Mouse (Mus musculus): ENCODE data around the gene Nccrp1.

The Nccrp1 gene

GRCm38 (mm10) chr7:28547154-28547553, at the start of gene Nccrp1:
Gene Nccrp1 (minus strand): TSS chr7:28547254.
- no peak for DNase-seq (ENCODE audit: low read depth, low spot score)

DNA sequence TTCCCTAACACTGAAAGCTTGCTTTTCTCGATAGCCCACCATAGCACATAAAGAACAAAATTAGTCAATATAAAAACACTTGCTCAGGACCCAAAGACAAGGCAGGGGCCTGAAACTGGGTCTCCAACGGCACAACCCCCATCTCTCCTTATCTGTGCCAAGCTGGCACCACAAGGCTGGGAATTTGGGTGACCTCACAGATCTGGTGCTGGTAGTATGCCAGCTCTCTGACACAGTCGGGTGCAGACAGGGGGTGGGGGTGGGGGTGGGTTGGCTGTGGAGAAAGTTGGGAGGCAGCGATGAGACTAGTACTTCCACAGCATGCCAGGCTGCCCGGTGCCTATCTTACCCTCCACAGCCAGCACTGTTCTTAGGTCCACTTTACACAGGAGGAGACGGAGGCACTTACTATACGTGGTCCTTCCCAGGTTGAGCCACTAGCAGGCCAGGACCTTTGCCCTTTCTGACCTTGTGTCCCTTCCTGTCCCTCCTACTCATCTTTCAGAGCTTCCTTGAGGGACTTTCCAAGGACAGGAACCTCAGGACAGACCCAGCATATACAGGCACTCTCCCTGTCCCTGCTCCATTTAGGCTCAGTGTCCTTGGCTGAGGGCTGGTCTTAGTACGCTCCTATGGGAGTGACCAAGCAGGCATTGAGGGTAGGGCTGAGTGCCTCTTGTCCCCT, 48.8 kb upstream of the Nccrp1 start:
- no peak for DNase-seq (ENCODE audit: low read depth, low spot score)

DNA sequence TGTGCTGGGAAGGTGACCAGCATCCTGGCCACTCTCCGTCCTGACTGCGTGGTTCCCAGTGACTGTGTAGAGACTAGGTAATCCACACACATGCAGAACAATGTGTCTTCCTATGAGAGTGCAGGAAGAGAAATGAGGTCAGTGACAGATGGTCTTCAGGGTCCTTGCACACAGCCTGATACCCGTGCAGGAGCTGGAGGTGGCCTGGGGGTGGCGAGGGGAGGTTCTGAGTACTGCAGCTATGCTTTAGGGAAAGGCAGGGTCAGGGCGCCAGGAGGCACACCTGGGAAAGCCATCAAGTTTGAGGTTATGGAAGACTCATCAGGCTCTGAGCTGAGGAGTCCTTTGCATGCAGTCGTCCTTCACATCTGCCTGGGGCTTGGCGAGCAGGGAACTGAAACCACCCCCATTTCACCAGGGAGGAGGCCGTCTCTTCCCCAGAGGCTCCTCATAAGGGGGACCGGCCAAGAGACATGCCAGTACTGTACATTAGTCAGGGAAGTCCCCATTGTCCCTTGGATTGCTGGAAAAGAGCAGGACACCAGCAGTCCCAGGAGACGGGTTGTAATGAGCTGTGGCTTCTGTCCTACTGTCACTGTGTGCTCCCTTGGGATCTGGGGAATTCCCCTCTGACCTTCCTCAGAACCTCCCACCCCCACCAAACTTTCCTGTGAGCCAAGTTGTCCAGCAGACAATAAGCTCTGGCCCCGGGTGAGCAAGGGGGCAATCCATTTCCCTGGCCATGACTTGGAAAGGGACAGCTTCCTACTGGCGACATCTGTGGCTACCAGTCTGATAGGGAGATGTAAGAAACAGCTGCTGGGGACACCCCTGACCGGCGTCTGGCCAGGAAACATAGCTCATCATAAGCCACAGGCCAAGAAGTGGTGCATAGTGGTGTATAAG, 46.4 kb upstream of the Nccrp1 start:
- peak; percentile 45 for DNase-seq (ENCODE audit: low read depth, low spot score)

- DNase-seq (ENCODE audit: low read depth, low spot score) = no peak
Measured at GRCm38 (mm10) chr7:28591862-28592261, 44.8 kb upstream of the Nccrp1 start.

DNA sequence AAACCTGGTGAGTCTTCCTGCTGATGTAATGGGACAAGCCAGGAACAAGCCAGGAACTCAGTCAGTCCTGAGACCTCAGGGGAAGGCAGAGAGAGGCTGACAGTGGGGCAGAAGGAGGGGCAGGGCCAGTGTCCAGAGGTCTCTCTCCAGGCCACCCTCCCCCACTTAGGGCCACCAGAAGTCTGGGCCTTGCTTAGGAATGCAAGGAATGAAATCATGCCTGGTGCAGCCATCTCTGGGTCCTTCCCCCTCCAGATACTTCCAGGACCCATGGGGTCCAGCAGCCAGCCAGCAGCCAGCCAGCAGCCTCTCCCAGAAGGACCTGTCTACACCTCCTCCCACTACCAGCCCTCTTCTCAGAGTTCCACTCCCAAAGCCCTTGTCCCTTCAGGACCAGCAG, 40.6 kb upstream of the Nccrp1 start:
- no peak for DNase-seq (ENCODE audit: low read depth, low spot score)

DNA sequence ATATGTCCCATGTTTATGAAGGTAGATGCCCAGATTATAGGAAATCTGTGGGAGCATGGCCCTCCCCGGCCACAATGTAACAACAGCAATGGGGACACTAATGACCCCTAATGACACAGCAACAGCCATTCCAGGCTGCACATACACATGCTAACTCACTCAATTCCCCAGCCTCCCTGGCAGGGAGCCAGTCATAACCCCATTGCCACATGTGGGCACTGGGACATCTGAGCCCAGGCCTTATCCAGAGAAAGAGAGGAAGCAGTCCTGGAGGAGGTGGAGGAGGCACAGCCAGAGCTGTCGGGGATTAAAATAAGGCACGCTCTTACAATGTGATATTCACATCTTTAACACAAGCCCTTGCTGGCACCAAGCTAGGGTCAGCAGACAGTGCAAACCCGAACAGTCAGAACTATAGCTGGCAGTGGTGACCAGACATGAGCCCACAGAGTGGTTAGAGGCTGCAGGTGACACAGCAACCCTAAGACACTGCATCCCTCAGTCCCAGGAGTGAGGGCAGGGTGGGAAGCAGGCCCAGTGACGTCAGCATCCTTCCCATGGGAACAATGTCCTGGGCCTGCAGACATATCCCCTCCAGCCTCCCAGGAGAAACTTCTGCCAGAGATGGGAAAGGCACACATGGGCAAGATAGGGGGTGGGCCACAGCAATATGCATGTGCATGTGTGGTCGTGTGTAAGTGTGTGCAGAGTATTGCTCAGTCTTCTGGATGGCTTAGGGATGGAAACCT, 39.8 kb upstream of the Nccrp1 start:
- no peak for DNase-seq (ENCODE audit: low read depth, low spot score)

GRCm38 (mm10) chr7:28585001-28585400, 37.9 kb upstream of the Nccrp1 start:
- no peak for DNase-seq (ENCODE audit: low read depth, low spot score)

DNA sequence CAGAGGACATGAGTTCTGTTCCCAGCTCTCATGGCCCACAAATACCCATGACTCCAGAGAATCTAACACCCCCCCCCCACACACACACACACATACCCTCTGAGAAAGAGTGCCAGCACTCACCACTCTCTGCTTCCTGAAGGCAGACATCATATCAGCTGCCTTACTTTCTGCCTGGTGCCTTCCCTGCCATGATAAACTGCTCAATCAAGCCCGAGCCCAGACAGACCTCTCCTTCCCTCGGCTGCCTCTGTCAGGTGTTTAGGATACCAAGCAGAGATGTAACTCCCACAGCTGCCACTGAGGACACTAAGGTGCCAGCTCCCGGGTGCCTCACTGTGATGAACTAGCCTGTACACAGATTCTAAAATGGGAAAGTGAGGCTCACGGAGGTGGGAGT, 37.4 kb upstream of the Nccrp1 start:
- no peak for DNase-seq (ENCODE audit: low read depth, low spot score)

GRCm38 (mm10) chr7:28583570-28584344, 36.7 kb upstream of the Nccrp1 start:
- DNase-seq (ENCODE audit: low read depth, low spot score) = no peak

DNA sequence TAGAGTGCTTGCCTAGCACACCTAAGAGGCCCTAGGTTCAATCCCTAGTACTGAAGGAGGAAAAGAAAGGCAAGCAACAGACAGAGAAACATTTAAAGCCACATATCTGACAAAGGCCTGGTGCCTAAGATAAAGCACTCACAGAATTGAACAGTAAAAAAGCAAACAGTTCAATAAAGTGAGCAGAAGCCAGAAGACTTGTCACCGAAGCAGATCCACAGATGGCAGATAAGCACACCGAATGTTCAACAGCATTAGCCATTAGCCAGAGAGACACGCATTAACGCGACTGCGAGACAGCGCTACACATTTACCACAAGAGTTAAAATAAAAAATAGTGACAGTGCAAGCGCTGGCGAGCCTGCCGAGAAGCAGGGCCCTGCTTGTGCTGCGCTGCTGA, 35.8 kb upstream of the Nccrp1 start:
- no peak for DNase-seq (ENCODE audit: low read depth, low spot score)

DNA sequence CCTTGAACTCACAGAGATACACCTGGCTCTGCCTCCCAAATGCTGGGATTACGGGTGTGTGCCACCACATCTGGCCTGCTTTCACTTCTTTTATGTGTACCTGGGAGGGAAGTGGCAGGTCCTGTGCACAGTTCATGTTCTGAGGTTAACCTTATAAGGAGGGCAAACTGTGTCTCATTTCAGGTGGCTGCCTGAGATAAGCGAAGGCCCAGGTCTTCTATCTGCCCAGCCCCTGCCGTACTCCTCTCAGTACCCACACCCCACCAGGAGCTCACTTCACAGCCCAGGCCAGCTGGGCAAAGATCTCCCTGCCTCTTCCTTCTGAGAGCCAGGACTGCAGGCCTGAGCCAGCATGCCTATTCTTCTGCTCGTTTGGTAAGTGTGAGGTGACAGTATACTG, 34.7 kb upstream of the Nccrp1 start:
- no peak for DNase-seq (ENCODE audit: low read depth, low spot score)

- no peak for DNase-seq (ENCODE audit: low read depth, low spot score)
Measured at GRCm38 (mm10) chr7:28579826-28580225, 32.8 kb upstream of the Nccrp1 start.

DNA sequence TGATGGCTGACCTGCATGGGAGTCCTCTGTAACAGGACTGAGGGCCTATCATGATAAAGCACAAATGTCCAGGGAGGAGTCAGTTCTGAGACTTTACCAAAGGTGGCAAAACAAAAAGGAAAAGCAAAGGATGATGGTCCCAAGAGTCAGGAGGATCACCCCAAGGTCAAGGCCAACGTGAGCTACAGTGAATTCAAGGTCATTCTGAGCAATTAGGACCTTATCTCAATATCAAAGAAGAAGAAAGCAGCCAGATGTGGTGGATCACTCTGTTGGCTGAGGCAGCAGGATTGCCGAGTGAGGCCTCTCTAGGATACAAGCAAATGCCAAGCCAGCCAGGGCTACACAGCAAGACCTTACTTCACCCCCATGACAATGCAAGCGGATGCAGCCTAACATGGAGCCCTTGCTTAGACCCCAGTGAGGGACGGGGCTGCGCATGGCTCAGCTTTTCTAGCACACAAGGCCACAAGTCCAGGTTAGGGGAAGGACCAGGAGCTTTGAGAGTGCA, 31.5 kb upstream of the Nccrp1 start:
- no peak for DNase-seq (ENCODE audit: low read depth, low spot score)

DNA sequence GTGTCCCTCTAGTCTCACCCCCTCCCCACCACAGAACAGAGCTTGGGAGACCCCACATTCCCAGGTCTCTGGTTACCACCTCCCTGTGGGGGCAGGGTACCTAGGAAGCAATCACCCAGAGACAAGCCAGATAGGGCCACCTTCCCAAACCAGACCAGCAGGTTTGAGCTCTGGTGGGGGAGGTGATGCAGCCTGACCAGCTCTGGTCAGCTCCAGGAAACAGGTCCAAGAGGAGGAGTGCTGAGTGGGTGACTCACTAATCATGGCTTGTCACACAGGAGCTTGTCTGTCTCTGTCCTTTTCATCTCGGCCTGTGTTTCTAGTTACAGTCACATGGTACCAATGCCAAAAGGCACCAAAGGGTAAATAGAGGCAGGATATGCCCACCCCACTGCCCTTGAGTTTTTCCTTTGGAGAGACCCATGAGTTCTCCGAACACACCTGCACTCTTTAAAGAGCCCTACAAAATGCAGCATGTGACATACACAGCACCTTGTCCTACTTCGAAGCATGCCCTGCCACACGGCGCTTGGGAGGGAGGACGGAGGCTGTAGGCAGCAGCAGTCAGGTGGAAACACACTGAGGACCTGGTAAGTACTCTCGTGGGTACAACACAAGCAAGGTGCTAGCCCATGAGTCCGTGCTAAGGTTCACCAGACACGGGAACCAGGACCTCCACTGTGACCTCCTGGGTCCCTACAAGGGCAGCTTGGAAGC, 30.9 kb upstream of the Nccrp1 start:
- no peak for DNase-seq (ENCODE audit: low read depth, low spot score)

DNA sequence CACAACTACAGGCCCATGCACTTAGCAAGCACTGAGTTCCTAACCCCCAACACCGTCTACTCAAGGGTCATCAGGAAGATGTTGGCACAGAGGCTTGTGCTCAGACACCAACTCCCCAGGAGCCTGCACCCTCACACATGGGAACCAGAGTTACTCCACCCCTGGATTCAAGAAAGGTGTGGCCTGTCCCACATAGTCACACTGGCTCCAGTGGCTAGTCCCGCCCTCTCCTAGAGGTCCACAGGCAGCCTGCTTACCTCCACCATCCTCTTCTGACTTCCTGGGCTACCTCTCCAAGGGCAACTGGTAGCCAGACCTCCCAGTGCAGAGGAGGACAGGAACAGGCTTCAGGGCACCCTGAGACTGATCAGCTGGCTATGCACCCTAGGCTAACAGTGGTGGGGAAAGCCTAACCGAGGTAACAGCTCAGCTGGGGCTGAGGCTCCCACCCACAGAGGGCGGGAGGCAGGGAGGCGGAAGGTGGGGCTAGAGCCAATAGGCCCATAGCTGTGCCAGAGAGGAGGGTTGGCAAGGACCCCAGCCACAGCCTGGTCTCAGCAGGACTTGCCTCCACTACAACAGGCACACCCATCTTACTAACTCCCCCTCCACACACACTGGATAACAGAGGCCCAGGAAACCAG, 29.3 kb upstream of the Nccrp1 start:
- DNase-seq (ENCODE audit: low read depth, low spot score) = peak; percentile 54

DNA sequence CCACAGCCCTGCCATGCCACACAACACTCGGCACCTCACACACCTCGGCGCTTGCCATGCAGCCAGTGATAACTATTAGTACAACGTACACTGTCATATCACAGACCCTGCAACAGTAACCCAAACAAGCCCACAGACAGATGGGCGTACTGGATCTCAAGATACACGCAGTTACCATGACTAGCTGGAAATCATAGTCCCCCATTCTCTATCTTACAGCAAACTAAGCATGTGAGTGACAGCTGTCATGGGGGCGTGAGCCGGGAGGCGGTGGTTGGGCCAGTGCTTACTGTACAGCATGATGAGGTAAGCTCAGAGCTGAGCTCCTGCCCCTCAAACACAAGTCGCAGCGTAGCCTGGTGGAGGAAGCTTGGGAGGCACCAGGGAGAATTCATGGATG, 28.5 kb upstream of the Nccrp1 start:
- DNase-seq (ENCODE audit: low read depth, low spot score) = no peak

DNA sequence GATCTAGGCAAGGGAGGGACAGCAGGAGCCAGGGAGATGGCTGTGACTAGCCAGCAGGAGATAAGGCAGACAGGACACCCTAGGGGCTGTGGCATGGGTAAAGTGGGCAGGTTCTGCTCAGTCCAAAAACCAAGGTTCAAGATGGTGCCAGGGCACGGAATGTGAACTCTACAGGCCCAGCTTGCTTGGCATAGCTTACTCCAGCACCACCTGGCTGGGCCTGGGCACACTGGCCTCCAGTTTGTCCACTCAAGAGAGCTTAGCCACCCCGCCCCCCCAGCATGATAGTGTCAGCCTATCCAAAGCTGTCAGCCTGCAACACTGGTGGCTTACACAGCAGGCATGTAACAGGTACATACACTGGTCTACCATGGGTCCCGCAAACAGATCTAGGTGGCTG, 26.2 kb upstream of the Nccrp1 start:
- no peak for DNase-seq (ENCODE audit: low read depth, low spot score)

- no peak for DNase-seq (ENCODE audit: low read depth, low spot score)
Measured at GRCm38 (mm10) chr7:28572689-28573088, 25.6 kb upstream of the Nccrp1 start.

DNA sequence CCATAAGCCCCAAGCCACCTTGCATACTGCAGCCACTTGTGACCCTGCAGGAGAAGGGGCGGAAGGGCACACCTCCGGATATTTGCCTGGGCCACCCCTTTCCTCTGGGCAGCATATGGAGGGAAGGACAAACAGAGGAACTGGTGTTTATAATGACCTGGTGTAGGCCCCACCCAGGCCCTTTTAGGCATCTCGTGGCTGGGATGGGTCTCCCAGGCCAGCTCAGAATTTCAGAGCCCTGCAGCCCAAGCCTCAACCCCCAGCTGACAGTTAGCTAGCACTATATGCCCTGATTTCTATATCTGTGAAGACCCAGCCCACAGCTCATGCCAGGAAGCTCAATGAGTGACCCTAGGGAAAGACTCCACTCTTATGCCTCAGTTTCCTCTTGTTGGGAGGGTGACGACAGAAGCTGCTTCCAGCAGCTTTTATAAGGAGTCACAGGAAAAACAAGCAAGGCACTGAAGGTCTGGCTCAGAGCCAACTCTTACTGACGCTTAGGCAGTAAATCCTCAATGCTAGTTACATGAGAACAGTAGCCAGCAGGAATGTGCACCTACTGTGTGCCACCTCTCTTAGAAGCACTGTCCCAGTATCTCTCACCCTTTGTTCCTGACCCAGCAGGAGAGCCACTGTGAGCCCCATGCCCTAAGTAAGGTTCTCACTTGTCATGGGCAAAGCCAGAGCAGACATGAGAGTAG, 24.1 kb upstream of the Nccrp1 start:
- DNase-seq (ENCODE audit: low read depth, low spot score) = no peak

All from skeletal muscle tissue, adult 2 months (tissue).